Mouse (Mus musculus): Measurements from ENCODE around the gene Alox12. TPM values are rescaled to one million over a fixed set of nuclear protein-coding genes. Genes with fewer than 3 reads are reported as not detected.

Gene Alox12
- polyA plus RNA-seq, 1 experiment from 2014 or later, result 2.9 TPM

GRCm38 (mm10) chr11:70218741-70219470 is 36.2 kb downstream of the Alox12 start:
- Histone ChIP-seq H3K4me3 (no peak overlapping the region), H3K36me3 (peaks cover 6% of the 10 kb centered on the region; the same call in 1 of the 2 replicates), H3K4me1 (peaks cover 39% of the 10 kb centered on the region), H3K9ac (peak overlapping the region; percentile 36; the same call in 1 of the 2 replicates), H3K4me2 (replicated peaks) (peak overlapping the region; percentile 65), H3K27me3 (peaks cover 62% of the 10 kb centered on the region), H3K9me3 (no peaks in the 10 kb centered on the region), H3K27ac (no peak overlapping the region)
- WGBS, result 85% methylated on average over 15 of the region's 15 CpGs
- ATAC-seq (ENCODE audit: insufficient number of reproducible peaks, insufficient read depth, low FRiP score, low TSS enrichment), result no peak

DNA sequence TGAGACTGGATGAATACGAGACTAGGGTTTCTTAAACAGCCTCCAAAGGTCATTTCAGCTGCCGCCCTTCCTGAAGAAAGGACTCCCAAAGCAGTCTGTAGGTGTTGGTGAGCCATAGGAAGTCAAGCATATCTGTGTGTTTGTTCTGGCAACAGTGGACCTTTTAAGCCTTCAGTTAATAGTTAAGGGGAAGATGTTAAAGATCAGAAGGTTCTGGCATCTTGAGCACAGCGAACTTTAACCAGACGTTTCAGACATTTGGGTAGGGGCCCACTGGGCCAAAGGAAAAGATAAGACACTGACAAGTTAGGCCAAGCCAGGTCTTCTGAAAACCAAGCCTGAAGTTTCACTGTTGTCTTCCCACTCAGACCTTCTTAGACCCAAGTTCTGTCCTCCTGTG is 37.1 kb downstream of the Alox12 start:
- Histone ChIP-seq H3K4me1 (peaks cover 42% of the 10 kb centered on the region), H3K9ac (no peak overlapping the region), H3K27me3 (peaks cover 65% of the 10 kb centered on the region), H3K36me3 (peaks cover 6% of the 10 kb centered on the region; the same call in 1 of the 2 replicates), H3K4me2 (replicated peaks) (no peak overlapping the region), H3K27ac (no peak overlapping the region), H3K4me3 (no peak overlapping the region), H3K9me3 (no peaks in the 10 kb centered on the region)
- ATAC-seq (ENCODE audit: insufficient number of reproducible peaks, insufficient read depth, low FRiP score, low TSS enrichment), result no peak
- WGBS, result 86% methylated on average over 4 of the region's 4 CpGs

GRCm38 (mm10) chr11:70216103-70216502 is 39.0 kb downstream of the Alox12 start:
- H3K27me3 ChIP-seq, result peaks cover 68% of the 10 kb centered on the region
- no peak overlapping the region for H3K9ac ChIP-seq
- no peak overlapping the region for H3K4me3 ChIP-seq
- H3K27ac ChIP-seq, result no peak overlapping the region
- no peak overlapping the region for H3K4me2 ChIP-seq (replicated peaks)
- H3K4me1 ChIP-seq, result peaks cover 39% of the 10 kb centered on the region
- 49% methylated on average over 3 of the region's 3 CpGs for WGBS
- H3K36me3 ChIP-seq, result peaks cover 6% of the 10 kb centered on the region; the same call in 1 of the 2 replicates
- no peak for ATAC-seq (ENCODE audit: insufficient number of reproducible peaks, insufficient read depth, low FRiP score, low TSS enrichment)
- no peaks in the 10 kb centered on the region for H3K9me3 ChIP-seq

DNA sequence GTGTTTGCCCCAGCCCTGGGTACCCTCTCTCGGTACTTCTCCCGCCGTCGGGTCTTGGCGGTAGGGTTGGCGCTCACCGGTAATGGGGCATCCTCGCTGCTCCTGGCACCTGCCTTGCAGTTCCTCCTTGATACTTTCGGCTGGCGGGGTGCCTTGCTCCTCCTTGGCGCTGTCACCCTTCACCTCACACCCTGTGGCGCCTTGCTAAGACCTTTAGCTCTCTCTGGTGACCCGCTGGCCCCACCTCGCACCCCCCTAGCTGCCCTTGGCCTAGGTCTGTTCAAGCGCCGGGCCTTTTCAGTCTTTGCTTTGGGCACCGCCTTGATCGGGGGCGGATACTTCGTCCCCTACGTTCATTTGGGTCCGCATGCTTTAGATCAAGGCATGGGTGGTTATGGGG is 39.9 kb downstream of the Alox12 start:
- 0 out of 2 replicates have a peak overlapping the region, but pooled peaks have one; percentile 37 for H3K4me3 ChIP-seq
- ATAC-seq (ENCODE audit: insufficient number of reproducible peaks, insufficient read depth, low FRiP score, low TSS enrichment), result no peak

DNA sequence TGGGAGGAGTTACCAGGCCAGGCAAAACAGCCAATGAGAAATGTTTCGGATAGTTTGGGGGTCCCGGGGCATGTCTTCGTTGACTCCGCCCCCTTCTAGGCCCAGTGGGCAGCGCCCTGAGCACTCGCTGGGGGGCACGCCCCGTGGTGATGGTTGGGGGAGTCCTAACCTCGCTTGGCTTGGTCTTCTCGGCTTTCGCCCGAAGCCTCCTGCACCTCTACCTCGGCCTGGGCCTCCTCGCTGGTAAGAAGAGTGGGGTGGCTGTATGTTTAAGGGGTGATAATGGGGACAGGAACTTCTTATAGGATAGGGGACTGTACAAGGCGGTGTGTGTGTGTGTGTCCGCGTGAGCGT is 40.3 kb downstream of the Alox12 start:
- Histone ChIP-seq H3K4me3 (peak overlapping the region; percentile 37), H3K27ac (no peak overlapping the region), H3K9ac (no peak overlapping the region), H3K4me1 (peaks cover 35% of the 10 kb centered on the region), H3K4me2 (replicated peaks) (peak overlapping the region; percentile 58), H3K9me3 (no peaks in the 10 kb centered on the region), H3K27me3 (peaks cover 70% of the 10 kb centered on the region), H3K36me3 (peaks cover 6% of the 10 kb centered on the region; the same call in 1 of the 2 replicates)
- peak; percentile 38; the same call in 1 of the 2 replicates for ATAC-seq (ENCODE audit: insufficient number of reproducible peaks, insufficient read depth, low FRiP score, low TSS enrichment)
- WGBS, result 4% methylated on average over 18 of the region's 18 CpGs

More for the DNA sequence above, 39.9 kb downstream of the Alox12 start:
- WGBS, result 8% methylated on average over 22 of the region's 22 CpGs
- peaks cover 39% of the 10 kb centered on the region for H3K4me1 ChIP-seq
- H3K4me2 ChIP-seq (replicated peaks), result peak overlapping the region; percentile 58; the same call in 1 of the 2 replicates
- H3K27ac ChIP-seq, result no peak overlapping the region
- H3K27me3 ChIP-seq, result peaks cover 70% of the 10 kb centered on the region
- H3K36me3 ChIP-seq, result peaks cover 6% of the 10 kb centered on the region; the same call in 1 of the 2 replicates
- no peaks in the 10 kb centered on the region for H3K9me3 ChIP-seq
- H3K9ac ChIP-seq, result no peak overlapping the region

- peak overlapping the region; percentile 58 for H3K4me2 ChIP-seq (replicated peaks)
- peak overlapping the region; percentile 56 for H3K9ac ChIP-seq
- peaks cover 6% of the 10 kb centered on the region; the same call in 1 of the 2 replicates for H3K36me3 ChIP-seq
- peak overlapping the region; percentile 37 for H3K4me3 ChIP-seq
- 1% methylated on average over 46 of the region's 46 CpGs for WGBS
- peaks cover 70% of the 10 kb centered on the region for H3K27me3 ChIP-seq
- H3K4me1 ChIP-seq, result peaks cover 30% of the 10 kb centered on the region
- no peak overlapping the region for H3K27ac ChIP-seq
- ATAC-seq (ENCODE audit: insufficient number of reproducible peaks, insufficient read depth, low FRiP score, low TSS enrichment), result peak; percentile 29; the same call in 1 of the 2 replicates
- no peaks in the 10 kb centered on the region for H3K9me3 ChIP-seq
Measured at GRCm38 (mm10) chr11:70214191-70214855, 40.8 kb downstream of the Alox12 start.

DNA sequence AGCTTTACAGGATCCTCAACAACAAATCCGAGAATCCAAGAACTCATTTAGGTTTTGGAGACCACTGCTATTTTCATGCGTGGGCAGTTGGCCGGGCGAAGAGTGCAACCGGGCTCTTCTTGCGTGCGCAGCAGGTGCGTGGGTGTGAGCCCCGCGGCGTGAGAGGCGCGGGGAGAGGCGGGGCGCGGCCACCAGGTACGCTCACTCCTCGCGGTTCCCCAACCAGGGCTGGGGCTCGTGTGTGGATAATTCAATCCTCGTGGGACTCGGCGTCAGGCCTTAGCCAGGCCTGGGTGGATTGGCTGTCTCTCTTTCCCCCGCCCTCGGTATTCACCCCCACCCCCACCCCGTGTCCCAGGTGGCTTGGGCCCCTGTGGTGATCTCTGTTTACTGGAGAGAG is 41.4 kb downstream of the Alox12 start:
- Histone ChIP-seq H3K9ac (no peak overlapping the region), H3K9me3 (no peaks in the 10 kb centered on the region), H3K27me3 (peaks cover 64% of the 10 kb centered on the region), H3K27ac (no peak overlapping the region), H3K4me1 (peaks cover 24% of the 10 kb centered on the region), H3K4me3 (peak overlapping the region; percentile 37), H3K4me2 (replicated peaks) (peak overlapping the region; percentile 58), H3K36me3 (peaks cover 6% of the 10 kb centered on the region; the same call in 1 of the 2 replicates)
- 8% methylated on average over 26 of the region's 26 CpGs for WGBS
- no peak for ATAC-seq (ENCODE audit: insufficient number of reproducible peaks, insufficient read depth, low FRiP score, low TSS enrichment)

- no peak overlapping the region for H3K4me3 ChIP-seq
- WGBS, result 12% methylated on average over 9 of the region's 9 CpGs
- H3K4me1 ChIP-seq, result peaks cover 21% of the 10 kb centered on the region
- H3K36me3 ChIP-seq, result peaks cover 6% of the 10 kb centered on the region; the same call in 1 of the 2 replicates
- no peaks in the 10 kb centered on the region for H3K9me3 ChIP-seq
- peaks cover 61% of the 10 kb centered on the region for H3K27me3 ChIP-seq
- no peak overlapping the region for H3K27ac ChIP-seq
- no peak for ATAC-seq (ENCODE audit: insufficient number of reproducible peaks, insufficient read depth, low FRiP score, low TSS enrichment)
- H3K9ac ChIP-seq, result no peak overlapping the region
- H3K4me2 ChIP-seq (replicated peaks), result no peak overlapping the region
Measured at GRCm38 (mm10) chr11:70212896-70213295, 42.3 kb downstream of the Alox12 start.

DNA sequence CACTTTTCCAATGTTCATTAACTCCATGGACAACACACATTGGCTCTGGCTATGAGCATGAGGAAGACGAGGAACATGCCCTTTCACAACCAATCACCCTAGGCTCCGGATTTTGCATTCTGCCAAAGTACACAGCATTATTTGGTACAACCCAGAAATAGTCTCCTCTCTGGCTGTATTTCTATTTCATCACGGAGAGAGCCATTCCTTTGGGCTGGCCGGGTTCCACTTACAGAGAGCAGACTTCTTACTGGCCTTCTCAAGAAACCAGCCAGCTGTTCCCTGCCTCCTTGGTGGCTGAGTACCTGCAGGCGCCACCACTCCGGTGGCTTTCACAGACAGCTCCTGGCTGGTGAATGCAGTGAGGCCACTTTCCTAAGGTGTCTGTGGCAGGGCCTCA is 42.7 kb downstream of the Alox12 start, which contains the start of gene Slc16a11:
Gene Slc16a11 (plus strand): TSS at position 330 of the 400 bp plus-strand sequence.
- Histone ChIP-seq H3K4me2 (replicated peaks) (peak within 1 kb of the TSS; percentile 58), H3K36me3 (peaks cover 6% of the 10 kb centered on the region; the same call in 1 of the 2 replicates), H3K4me1 (peaks cover 21% of the 10 kb centered on the region), H3K27ac (no peak within 1 kb of the TSS), H3K9ac (no peak within 1 kb of the TSS), H3K9me3 (no peaks in the 10 kb centered on the region), H3K4me3 (no peak within 1 kb of the TSS), H3K27me3 (peaks cover 56% of the 10 kb centered on the region)
- ATAC-seq (ENCODE audit: insufficient number of reproducible peaks, insufficient read depth, low FRiP score, low TSS enrichment), result no peak
- WGBS, result 54% methylated on average over 6 of the region's 6 CpGs

- no peak for ATAC-seq (ENCODE audit: insufficient number of reproducible peaks, insufficient read depth, low FRiP score, low TSS enrichment)
- Histone ChIP-seq H3K9me3 (no peaks in the 10 kb centered on the region), H3K27ac (no peak overlapping the region), H3K4me3 (no peak overlapping the region), H3K9ac (no peak overlapping the region), H3K36me3 (0 out of 2 replicates have a peak, but pooled peaks cover 3% of the 10 kb centered on the region), H3K27me3 (peaks cover 52% of the 10 kb centered on the region), H3K4me1 (peaks cover 21% of the 10 kb centered on the region), H3K4me2 (replicated peaks) (no peak overlapping the region)
- 69% methylated on average over 6 of the region's 6 CpGs for WGBS
Measured at GRCm38 (mm10) chr11:70211972-70212371, 43.2 kb downstream of the Alox12 start.

- Histone ChIP-seq H3K4me3 (no peak overlapping the region), H3K4me2 (replicated peaks) (no peak overlapping the region), H3K27me3 (peaks cover 44% of the 10 kb centered on the region), H3K9ac (no peak overlapping the region), H3K36me3 (no peaks in the 10 kb centered on the region), H3K4me1 (peaks cover 20% of the 10 kb centered on the region), H3K9me3 (no peaks in the 10 kb centered on the region), H3K27ac (no peak overlapping the region)
- ATAC-seq (ENCODE audit: insufficient number of reproducible peaks, insufficient read depth, low FRiP score, low TSS enrichment), result no peak
- 82% methylated on average over 2 of the region's 2 CpGs for WGBS
Measured at GRCm38 (mm10) chr11:70210681-70211080, 44.5 kb downstream of the Alox12 start.

All from embryonic facial prominence, embryonic 12.5 days (tissue).